Mouse (Mus musculus) lung, postnatal 0 days (tissue): ENCODE data around the gene Tjp2.

Source experiments
- CTCF ChIP-seq: IDR thresholded peaks from 2 replicates; pipeline ENCODE4 v1.5.1; 2016; ENCODE audit warnings: antibody characterized with exemption, mild to moderate bottlenecking
- EP300 ChIP-seq: IDR thresholded peaks from 2 replicates; pipeline ENCODE4 v1.6.1; 2016; ENCODE audit warnings: antibody characterized with exemption, mild to moderate bottlenecking, control low read depth

- no peak for TF ChIP-seq CTCF
- no peak for TF ChIP-seq EP300
These were observed 26.0 kb downstream of the Tjp2 start for GRCm38 (mm10) chr19:24198676-24199303.
